Mouse (Mus musculus) stomach, postnatal 0 days (tissue): ENCODE measurements around the gene Mapk9. TPM values are rescaled to one million over a fixed set of nuclear protein-coding genes. Genes with fewer than 3 reads are reported as not detected.

Experiments used
- ATAC-seq: fragments of 200-750 bp; cut with Nextera tagmentation; 2 replicates; pipeline ENCODE4 v1.8.0; 2017; ENCODE audit not compliant: low FRiP score, low TSS enrichment
- DNase-seq: peaks from one replicate; pipeline ENCODE4 v3.0.0-alpha.2; 2016; ENCODE audit warnings: low spot score
- H3K27ac ChIP-seq: fragments of 300-500 bp; sonication (generic); replicated peaks from 2 replicates; pipeline ENCODE4 v1.5.1; 2014; ENCODE audit warnings: mild to moderate bottlenecking, control low read depth
- H3K27me3 ChIP-seq: fragments of 300-500 bp; sonication (generic); 2 replicates; pipeline ENCODE4 v1.6.1; 2014; ENCODE audit warnings: low read length; ENCODE audit not compliant: control insufficient read depth, insufficient read depth
- H3K36me3 ChIP-seq: fragments of 300-500 bp; sonication (generic); 2 replicates; pipeline ENCODE4 v1.6.1; 2014; ENCODE audit warnings: low read length, mixed read lengths; ENCODE audit not compliant: control insufficient read depth, insufficient read depth
- H3K4me1 ChIP-seq: fragments of 300-500 bp; sonication (generic); replicated peaks from 2 replicates; pipeline ENCODE4 v1.6.1; 2014; ENCODE audit warnings: antibody characterized with exemption; ENCODE audit not compliant: control insufficient read depth, insufficient read depth
- H3K4me2 ChIP-seq: fragments of 300-500 bp; sonication (generic); replicated peaks from 2 replicates; pipeline ENCODE4 v1.6.1; 2014; ENCODE audit warnings: low read depth, mild to moderate bottlenecking, control low read depth, moderate library complexity
- H3K4me3 ChIP-seq: fragments of 300-500 bp; sonication (generic); 2 replicates; pipeline ENCODE4 v1.5.1; 2014; ENCODE audit warnings: low read depth, low read length, control low read depth
- H3K9ac ChIP-seq: fragments of 300-500 bp; sonication (generic); 2 replicates; pipeline ENCODE4 v1.6.1; 2014; ENCODE audit warnings: mild to moderate bottlenecking, low read length, control low read depth, mixed read lengths
- H3K9me3 ChIP-seq: fragments of 300-500 bp; sonication (generic); 2 replicates; pipeline ENCODE4 v1.6.1; 2016; ENCODE audit warnings: low read length; ENCODE audit not compliant: control insufficient read depth
- CTCF ChIP-seq: IDR thresholded peaks from 2 replicates; pipeline ENCODE4 v1.5.1; 2016; ENCODE audit warnings: antibody characterized with exemption, low read depth, mild to moderate bottlenecking, moderate library complexity
- EP300 ChIP-seq: optimal IDR thresholded peaks from 2 replicates; pipeline ENCODE3; 2016; ENCODE audit warnings: antibody characterized with exemption
- WGBS: fragments of 180-500 bp; shearing (Covaris S2); extraction: QIAGEN DNeasy Blood & Tissue Kit; methylation state at CpG from one replicate; pipeline ENCODE4 v1.1.7; 2014; 5-methylcytosine and 5-hydroxymethylcytosine counted together
- microRNA-seq: library from miRNA; unstranded; fragments of <30 nt; microRNA quantifications from one replicate; pipeline ENCODE4, GENCODE M21; 2016
- polyA plus RNA-seq: library from polyadenylated mRNA; unstranded; fragments of >200 nt; fragmentation: Nextera tagmentation; extraction: Ambion mirVana; gene quantifications from 2 replicates; pipeline ENCODE4 v1.2.1, GENCODE M21; 2015

Gene Mapk9
- polyA plus RNA-seq, 1 experiment from 2014 or later = 19.2 TPM

DNA sequence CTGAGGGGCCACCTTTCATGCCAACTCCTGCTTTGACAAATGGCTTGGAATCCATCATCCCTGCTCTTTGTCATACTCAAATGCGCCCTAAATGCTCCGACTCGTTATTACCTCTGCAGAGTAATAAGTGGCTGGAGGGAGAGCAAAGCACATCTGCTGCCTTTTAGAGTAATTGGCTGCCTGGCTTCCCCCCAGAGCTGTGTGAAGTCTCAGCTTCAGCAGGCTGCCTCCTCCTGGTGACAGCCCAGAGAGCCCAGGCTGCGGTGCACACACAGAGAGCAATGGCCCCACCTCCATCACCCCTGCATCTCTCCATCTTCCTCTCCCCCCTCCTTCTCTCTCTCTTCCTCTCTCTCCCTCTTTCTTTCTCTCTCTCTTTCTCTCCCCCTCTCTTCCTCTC, 80.6 kb downstream of the Mapk9 start:
- H3K4me2 ChIP-seq = no peak overlapping the region
- ATAC-seq (0 out of 2 replicates have a peak, but pooled peaks have one; percentile 35), DNase-seq (no peak)
- H3K9ac ChIP-seq = no peak overlapping the region
- H3K27me3 ChIP-seq = no peaks in the 10 kb centered on the region
- no peak overlapping the region for H3K4me3 ChIP-seq
- no peak overlapping the region for H3K27ac ChIP-seq
- H3K9me3 ChIP-seq = no peaks in the 10 kb centered on the region
- 24% methylated on average over 4 of the region's 4 CpGs for WGBS
- no peaks in the 10 kb centered on the region for H3K4me1 ChIP-seq
- TF ChIP-seq CTCF = peak; percentile 43
- no peak for TF ChIP-seq EP300
- no peaks in the 10 kb centered on the region for H3K36me3 ChIP-seq

- H3K27ac ChIP-seq = no peak overlapping the region
- H3K36me3 ChIP-seq = no peaks in the 10 kb centered on the region
- TF ChIP-seq EP300 (no peak), CTCF (no peak)
- no peaks in the 10 kb centered on the region for H3K27me3 ChIP-seq
- H3K4me1 ChIP-seq = no peaks in the 10 kb centered on the region
- no peak overlapping the region for H3K9ac ChIP-seq
- no peak for ATAC-seq
- H3K4me2 ChIP-seq = no peak overlapping the region
- H3K4me3 ChIP-seq = no peak overlapping the region
- H3K9me3 ChIP-seq = no peaks in the 10 kb centered on the region
- 44% methylated on average over 6 of the region's 6 CpGs for WGBS
- DNase-seq = no peak
These were observed 81.1 kb downstream of the Mapk9 start for GRCm38 (mm10) chr11:49927670-49928069.

DNA sequence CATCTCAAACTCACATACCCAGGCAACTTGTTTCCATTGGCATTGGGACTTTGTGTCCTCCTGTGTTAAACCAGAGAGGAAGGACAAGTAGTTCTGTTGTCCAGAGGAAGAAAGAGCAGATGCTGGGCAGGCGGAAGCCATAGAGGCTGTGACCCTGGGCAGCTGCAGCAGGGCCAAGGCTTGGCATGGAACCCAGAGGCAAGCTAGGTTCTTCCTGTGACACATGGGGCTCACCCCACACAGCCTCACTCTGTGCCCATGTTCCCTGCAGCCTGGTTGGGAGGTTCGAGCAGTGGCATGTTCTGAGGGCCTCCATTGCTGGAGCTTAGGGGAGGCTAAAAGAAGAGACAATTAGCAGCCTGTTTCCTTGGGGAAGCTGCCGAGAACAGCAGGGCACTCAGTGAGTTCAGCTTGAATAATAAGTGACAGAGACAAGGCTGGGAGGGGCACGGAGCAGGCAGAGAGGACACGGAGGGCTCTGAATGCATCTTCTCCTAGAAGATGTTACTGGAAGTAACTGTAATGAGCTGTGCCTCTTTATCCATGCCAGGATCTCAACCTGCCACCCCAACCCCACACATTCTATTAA, 84.6 kb downstream of the Mapk9 start:
- DNase-seq (no peak), ATAC-seq (no peak)
- Histone ChIP-seq H3K4me1 (no peaks in the 10 kb centered on the region), H3K27me3 (no peaks in the 10 kb centered on the region), H3K4me3 (no peak overlapping the region), H3K27ac (no peak overlapping the region), H3K9ac (no peak overlapping the region), H3K4me2 (no peak overlapping the region), H3K36me3 (no peaks in the 10 kb centered on the region), H3K9me3 (no peaks in the 10 kb centered on the region)
- TF ChIP-seq EP300 (no peak), CTCF (no peak)
- WGBS = 59% methylated on average over 5 of the region's 5 CpGs

DNA sequence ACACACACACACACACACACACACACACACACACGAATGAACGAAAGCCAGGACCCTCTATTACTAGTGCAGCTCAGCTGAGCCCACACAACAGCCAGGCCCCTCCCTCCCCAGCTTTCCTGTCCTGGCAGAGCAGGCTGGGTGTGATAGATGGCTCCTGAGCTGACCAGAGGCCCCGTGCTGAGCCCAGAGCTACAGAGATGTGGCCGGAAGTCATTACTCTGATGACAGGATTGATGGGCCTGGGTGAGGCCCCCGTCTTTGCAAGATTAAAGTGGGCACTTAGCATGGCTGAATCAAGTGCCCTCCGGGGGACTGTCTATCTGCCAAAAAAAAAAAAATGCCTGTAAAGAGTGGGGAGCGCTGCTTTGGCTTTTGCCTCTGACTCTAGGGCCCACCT, 85.3 kb downstream of the Mapk9 start:
- no peak for DNase-seq
- no peak overlapping the region for H3K27ac ChIP-seq
- ATAC-seq = no peak
- H3K4me2 ChIP-seq = no peak overlapping the region
- no peak overlapping the region for H3K4me3 ChIP-seq
- 12% methylated on average over 7 of the region's 7 CpGs for WGBS
- no peak overlapping the region for H3K9ac ChIP-seq
- H3K4me1 ChIP-seq = no peaks in the 10 kb centered on the region
- H3K9me3 ChIP-seq = no peaks in the 10 kb centered on the region
- no peaks in the 10 kb centered on the region for H3K27me3 ChIP-seq
- H3K36me3 ChIP-seq = no peaks in the 10 kb centered on the region
- TF ChIP-seq EP300 (no peak), CTCF (no peak)

- Histone ChIP-seq H3K9me3 (no peaks in the 10 kb centered on the region), H3K9ac (no peak overlapping the region), H3K4me3 (no peak overlapping the region), H3K4me1 (no peaks in the 10 kb centered on the region), H3K27ac (no peak overlapping the region), H3K27me3 (no peaks in the 10 kb centered on the region), H3K4me2 (no peak overlapping the region), H3K36me3 (no peaks in the 10 kb centered on the region)
- 88% methylated on average over 1 of the region's 1 CpGs for WGBS
- no peak for DNase-seq
- no peak for ATAC-seq
- TF ChIP-seq CTCF = no peak
- TF ChIP-seq EP300 = no peak
These were observed 87.3 kb downstream of the Mapk9 start for GRCm38 (mm10) chr11:49933811-49934210.

DNA sequence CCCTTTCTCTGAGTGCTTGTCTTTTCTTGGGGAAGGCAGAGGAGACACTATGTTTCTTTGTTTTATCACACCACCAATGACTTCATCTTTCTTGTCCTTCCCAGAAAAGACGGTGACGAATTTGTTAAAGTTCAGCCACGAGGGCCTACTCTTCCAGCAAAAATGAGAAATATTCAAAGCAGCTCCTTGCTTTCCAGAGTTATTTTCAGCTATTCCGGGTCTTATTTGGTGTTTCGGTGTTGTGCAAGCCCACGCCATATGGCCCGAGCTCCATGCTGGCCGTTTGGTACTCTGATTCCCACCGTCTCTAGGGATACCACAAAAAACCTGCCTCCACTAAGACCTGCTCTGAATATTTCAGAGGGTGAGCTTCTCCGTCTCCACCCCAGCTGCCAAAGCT, 87.8 kb downstream of the Mapk9 start:
- no peaks in the 10 kb centered on the region for H3K27me3 ChIP-seq
- H3K4me3 ChIP-seq = no peak overlapping the region
- WGBS = 57% methylated on average over 10 of the region's 10 CpGs
- H3K9me3 ChIP-seq = no peaks in the 10 kb centered on the region
- H3K9ac ChIP-seq = no peak overlapping the region
- H3K4me1 ChIP-seq = no peaks in the 10 kb centered on the region
- no peak overlapping the region for H3K27ac ChIP-seq
- H3K36me3 ChIP-seq = no peaks in the 10 kb centered on the region
- DNase-seq (no peak), ATAC-seq (no peak; the same call in 1 of the 2 replicates)
- H3K4me2 ChIP-seq = no peak overlapping the region
- TF ChIP-seq EP300 (no peak), CTCF (no peak)

Small RNA genes lying within 50 kb of the gene (microRNA-seq; reads per million reads assigned to microRNA genes)
- not detected for gene Gm23492

Other genes starting within 250 kb of the Mapk9 start
- gene Flt4, start 237.5 kb upstream of the Mapk9 start, polyA plus RNA-seq = 1.4 and 1.5 TPM in 2 replicates
- 3.6 and 3.9 TPM in 2 replicates for gene Scgb3a1, start 183.1 kb upstream of the Mapk9 start, polyA plus RNA-seq
- gene Cnot6, start 134.0 kb upstream of the Mapk9 start, polyA plus RNA-seq = 29.1 and 29.6 TPM in 2 replicates
- 2.3 and 2.8 TPM in 2 replicates for gene Gfpt2, start 52.6 kb upstream of the Mapk9 start, polyA plus RNA-seq
- gene Rasgef1c, start 55.1 kb downstream of the Mapk9 start, polyA plus RNA-seq = 0.57 and 0.74 TPM in 2 replicates
- gene Rnf130, start 178.6 kb downstream of the Mapk9 start, polyA plus RNA-seq = 52.6 and 54.2 TPM in 2 replicates